Mouse (Mus musculus): ENCODE data around the gene Zwilch.

DNA sequence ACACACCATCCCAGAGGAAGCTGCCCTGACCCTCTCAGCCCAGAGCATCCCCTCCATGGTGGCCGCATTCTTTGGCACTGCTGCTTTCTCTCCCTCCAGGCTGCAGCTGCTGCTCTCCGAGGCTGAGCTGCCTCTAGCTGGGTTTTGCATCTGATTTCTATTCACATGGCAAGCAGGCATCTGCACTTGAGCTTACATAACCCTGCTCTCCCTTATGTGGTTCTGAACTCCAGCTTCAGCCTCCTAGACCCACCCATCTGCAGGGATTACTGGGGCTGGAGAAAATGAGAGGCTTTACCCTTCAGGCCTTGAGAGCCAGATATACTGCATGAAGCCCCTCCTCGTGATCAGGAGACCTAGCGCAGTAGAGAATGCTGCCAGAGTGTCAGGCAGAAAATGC lies 22.6 kb upstream of the Zwilch start:
- TF ChIP-seq CTCF (IDR thresholded peaks at IDR 0.05; ENCODE audit: low read depth, low read length), result no peak
- no peak for TF ChIP-seq POLR2A (IDR thresholded peaks at IDR 0.05; ENCODE audit: insufficient read depth, low read length)
